Mouse (Mus musculus) testis, postnatal 10 days (tissue): ENCODE measurements at regions not wholly inside any gene's neighbourhood (a gene's known extent, or its start where the extent isn't known, plus 50 kb on each side); places are given as distances from the start of the nearest gene placed in this dataset.
"Not testable (repeated sequence)": the region's sequence is repeated elsewhere in the genome, so short reads cannot be mapped to it uniquely, and the experiment has no call there.

Experiments used
- DNase-seq: peaks from one replicate; pipeline ENCODE4 v3.0.0; 2021; ENCODE audit warnings: low spot score

DNA sequence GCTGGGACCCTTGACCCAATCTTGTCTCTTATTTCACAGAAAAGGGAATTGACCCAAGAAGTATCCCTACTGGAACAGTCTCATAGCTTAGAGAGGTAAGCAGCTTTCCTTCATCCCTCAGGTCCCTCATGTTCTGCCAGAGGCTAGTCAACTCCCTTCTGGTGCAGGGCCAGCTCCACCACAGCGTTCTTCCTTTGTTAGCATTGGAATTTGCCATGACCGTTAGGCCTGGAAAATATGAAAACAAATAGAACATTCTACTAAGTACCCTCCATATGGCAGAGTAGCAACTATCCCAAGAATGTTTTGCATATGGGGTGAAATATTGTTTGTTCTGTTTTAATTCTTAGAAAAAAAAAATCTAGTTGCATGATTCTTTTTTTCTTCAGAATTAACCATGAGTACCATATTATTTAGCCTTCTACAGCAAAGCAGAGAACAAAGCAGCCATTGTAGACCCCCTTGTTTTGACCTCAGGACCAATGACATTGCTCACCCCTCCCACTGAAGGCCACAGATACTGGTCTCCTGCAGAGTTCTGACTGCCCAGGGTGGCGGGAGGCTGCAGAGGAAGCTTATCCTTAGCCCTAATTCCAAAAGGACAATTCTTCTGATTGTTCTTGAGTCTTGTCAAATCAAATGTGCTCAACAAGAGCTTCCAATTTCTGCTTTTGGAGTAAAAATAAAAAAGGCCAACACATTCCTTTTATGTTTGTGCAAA, 78.1 kb upstream of the Ehbp1 start:
- no peak for DNase-seq

- no peak for DNase-seq
Observed at GRCm38 (mm10) chr11:22421762-22422161, 79.7 kb upstream of the Ehbp1 start.

- DNase-seq: peak; percentile 56
Observed at GRCm38 (mm10) chr11:22437140-22437850, 74.6 kb upstream of the Tmem17 start.

- DNase-seq: no peak
Observed at GRCm38 (mm10) chr11:22437851-22438215, 74.1 kb upstream of the Tmem17 start.

DNA sequence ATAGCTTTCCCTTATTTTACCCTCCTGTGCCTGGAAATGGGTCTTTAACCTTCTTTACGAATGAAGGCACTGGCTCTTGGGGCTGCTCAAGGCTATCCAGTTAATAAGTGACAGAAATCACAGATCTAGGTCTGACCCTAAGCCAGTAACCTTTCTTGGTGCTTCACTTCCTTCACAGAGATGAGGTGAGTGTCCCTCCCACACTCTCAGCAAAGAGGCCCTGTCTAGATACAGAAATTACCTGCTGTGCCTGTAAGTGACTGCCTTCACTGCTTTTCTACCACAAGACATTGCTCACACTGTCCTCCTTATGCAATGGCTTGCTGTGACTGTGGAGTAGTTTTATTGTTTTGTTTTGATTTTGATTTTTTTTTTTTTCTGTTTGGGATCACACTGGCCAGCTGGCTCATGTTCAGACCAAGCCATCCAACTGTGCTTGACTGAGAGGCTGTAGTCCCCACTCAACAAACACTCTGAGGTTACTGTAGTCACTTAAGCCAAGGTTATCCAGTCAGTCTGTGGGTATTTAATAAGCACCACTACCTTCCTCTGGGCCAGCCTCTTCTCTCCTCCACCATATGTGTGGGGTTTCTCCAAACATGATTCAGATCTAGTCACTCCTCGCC, 73.3 kb upstream of the Tmem17 start:
- DNase-seq: no peak

DNA sequence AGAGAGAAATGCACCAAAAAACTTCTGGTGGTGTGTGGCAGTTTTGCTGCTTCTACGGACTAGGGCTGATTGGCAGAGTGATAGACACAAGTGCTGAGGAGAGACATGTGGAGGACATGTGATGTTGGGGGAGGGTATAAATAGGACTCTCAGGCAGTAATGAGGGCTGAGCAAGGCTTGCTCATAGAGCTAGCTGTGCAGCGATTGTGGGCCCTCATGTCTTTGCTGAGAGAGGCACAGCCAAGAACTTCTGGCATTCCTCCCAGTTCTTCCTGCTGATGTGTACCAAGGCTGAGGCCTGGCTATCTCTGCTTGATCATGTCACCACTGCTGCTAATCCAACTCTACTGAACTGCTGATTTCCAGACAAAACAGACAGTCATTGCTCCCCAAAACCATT, 71.4 kb upstream of the Tmem17 start:
- no peak for DNase-seq

DNA sequence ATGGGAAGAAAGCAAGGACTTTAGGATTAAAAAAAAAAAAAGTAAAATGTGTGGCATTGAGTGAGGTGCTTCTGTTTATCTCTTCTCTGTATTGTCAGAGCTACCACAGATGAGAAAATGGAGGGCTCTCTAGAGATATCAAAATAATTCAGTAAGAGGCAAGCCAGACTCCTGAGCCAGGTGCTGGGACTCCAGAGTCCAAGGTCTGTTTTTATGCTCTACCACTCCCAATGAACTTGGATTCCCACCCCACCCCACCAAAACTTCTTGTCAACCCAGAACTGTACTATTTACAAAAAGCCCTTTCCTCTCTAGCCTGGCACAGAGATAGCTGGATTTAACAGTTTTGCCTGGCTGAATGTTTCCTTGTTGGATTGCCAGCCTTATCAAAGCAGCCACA, 58.7 kb upstream of the Tmem17 start:
- DNase-seq: no peak

DNA sequence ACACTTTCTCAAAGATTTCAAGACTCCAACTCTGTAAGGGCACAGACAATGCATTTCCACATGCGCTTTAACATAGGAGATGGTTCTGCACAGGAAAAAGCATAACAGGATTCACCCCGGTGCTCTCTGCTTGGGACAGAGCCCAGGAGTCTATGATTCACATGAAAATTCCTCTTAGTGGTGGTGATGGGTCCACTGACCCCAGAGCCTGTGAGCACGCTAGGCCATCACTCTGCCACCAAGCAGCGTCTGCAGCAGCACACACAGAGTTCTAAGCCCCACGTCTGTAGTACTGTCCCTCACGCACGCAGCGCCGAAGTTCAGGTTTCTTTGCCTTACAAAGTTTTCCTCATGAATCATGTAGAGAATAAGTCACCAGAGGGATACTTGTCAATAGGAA, 55.6 kb upstream of the Tmem17 start:
- DNase-seq: no peak

DNA sequence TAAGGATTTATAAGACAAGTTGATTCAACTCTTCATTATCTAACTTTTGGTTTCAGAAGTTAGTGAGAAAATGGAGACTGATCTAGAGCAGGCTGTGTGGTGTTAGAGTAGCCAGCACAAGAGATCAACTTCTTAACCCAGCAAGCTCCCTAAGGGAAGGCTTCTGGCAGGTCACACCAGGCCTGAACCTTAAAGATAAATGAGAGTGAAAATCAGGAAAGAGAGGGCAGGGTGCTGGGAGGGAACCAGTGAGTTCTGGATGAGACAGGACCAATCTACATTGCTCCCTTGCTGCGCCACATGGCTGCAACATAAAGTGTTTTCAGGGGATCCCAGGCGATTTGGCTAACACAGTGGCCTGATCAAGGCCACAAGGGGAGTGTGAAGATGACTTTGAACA, 54.7 kb upstream of the Tmem17 start:
- no peak for DNase-seq

DNA sequence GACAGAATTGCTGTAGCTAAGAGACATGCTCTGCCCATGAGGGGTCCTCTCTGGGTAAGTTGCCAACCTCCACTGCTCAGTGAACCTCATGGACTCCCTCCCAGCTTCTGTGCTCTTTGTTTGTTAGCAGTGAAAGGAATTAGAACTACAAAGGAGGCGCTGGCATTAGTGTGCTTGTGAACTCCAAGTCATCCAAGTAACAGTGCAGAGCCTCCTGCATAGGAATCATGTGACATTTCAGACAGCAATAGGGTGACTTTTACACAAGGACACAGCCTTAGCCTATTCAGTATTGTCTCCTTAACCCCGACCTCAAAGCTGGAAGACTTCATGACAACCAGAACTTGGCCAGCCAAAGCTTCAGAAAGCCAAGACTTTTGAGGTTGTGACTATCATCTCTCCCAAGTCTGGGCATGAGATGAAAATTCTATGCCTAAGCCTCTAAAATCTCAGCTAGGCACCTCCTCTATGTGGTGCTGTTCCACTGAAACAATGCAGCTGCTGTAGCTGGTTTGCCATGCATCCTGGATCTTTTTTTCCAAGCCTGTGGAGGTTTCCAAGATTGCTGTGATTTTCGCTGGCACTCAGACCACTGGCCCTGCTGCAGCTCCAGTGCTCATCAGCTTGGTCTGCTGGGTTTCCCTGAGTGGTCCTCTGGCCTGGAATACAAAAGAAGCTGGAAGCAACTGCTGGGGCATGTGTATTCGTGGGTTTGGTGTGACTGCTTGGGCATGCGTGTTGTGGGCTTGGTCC, 52.8 kb upstream of the Tmem17 start:
- no peak for DNase-seq

DNA sequence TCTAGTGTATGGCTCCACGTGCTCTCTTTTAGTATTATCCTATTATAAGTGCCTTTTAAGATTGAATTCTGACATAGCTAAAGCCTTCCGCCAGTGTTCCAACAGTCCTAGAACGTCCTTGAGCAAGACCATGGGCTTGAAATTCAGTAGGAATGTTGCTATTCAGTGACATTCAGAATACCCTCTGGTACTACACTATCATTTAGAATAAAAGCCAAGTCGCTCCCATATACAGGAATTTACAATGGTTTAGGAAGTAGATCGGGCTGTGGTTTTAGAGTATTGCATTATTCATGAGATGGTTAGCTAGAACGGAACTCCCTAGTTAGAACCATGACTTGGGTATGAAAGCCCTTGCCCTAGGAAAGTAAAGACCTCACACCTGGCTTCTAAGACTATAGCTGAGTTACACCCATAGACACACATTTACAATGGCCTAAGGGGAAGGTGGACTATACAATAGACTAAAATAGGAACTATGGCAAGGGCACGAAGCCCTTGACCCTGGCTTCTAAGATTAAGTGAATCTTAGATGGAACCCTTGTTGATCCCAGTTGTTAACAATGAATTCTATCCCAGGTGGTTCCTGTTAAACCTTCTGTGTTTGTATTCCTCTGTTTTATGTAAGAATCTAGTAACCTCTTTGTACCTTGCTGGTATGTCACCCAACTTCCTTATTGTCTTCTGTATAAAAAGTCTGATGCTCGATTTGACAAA, 50.7 kb upstream of the Tmem17 start:
- not testable (repeated sequence) for DNase-seq
